Mouse (Mus musculus) embryonic stem cell, embryonic (primary cell): Measurements from ENCODE around the gene Sp2.

Experiments used
- CTCF ChIA-PET, 4 experiments: fragments of 300-600 bp in 2 of 4; fragments of 350-600 bp in 2 of 4; sonication (Branson Sonifier 250); formaldehyde crosslinking; loops; one replicate each; lab custom pipeline; 2022; ENCODE audit warnings: inconsistent platforms in 2 of 4; lab: Charles Lee
- POLR2A ChIA-PET, 4 experiments: fragments of 300-600 bp in 2 of 4; fragments of 350-600 bp in 2 of 4; sonication (Branson Sonifier 250); formaldehyde crosslinking; loops; one replicate each; lab custom pipeline; 2022; ENCODE audit warnings: antibody characterized with exemption in 4 of 4, inconsistent platforms in 1 of 4; lab: Charles Lee

The Sp2 gene

GRCm38 (mm10) chr11:96969280-96969722 lies 13.5 kb downstream of the Sp2 start:
- ChIA-PET CTCF (interaction anchor here in 3 of 4 experiments (0.5 to 1.2 kb wide), 6 partner anchors 13 to 324 kb away, joined by 3 to 5 read pairs (median 5); partner anchors contain the start of gene Cdk5rap3 (in 1 of the 3)), POLR2A (interaction anchor here in 3 of 4 experiments (0.5 to 9.8 kb wide), 14 partner anchors 7 to 961 kb away, joined by 3 to 102 read pairs (median 4); partner anchors contain the start of gene Cdk5rap3 (in 1 of the 3))

- POLR2A ChIA-PET = interaction anchor here in 3 of 4 experiments (0.6 to 4.4 kb wide), 13 partner anchors 9 to 320 kb away, joined by 3 to 37 read pairs (median 4); partner anchors contain the start of genes Cdk5rap3 (in 1 of the 3) and Prr15l (in 1 of the 3)
- CTCF ChIA-PET = interaction anchor here in 3 of 4 experiments (0.6 to 1.2 kb wide), 4 partner anchors 12 to 325 kb away, joined by 3 to 5 read pairs (median 4); partner anchors contain the start of gene Cdk5rap3 (in 1 of the 3)
Measured at GRCm38 (mm10) chr11:96968476-96968875, 14.3 kb downstream of the Sp2 start.

GRCm38 (mm10) chr11:96967544-96968269 lies 15.1 kb downstream of the Sp2 start:
- CTCF ChIA-PET = interaction anchor here in 3 of 4 experiments (0.8 to 1.0 kb wide), 3 partner anchors 11 to 63 kb away, joined by 3 to 12 read pairs (median 3); no protein-coding TSS in a partner anchor
- POLR2A ChIA-PET = interaction anchor here (0.6 to 4.4 kb wide), 11 partner anchors 10 to 99 kb away, joined by 3 to 37 read pairs (median 4); partner anchors contain the start of gene Cdk5rap3 (in 1 of the 4)

- POLR2A ChIA-PET = interaction anchor here in 3 of 4 experiments (0.6 to 4.4 kb wide), 10 partner anchors 10 to 121 kb away, joined by 3 to 37 read pairs (median 4); no protein-coding TSS in a partner anchor
- CTCF ChIA-PET = interaction anchor here in 2 of 4 experiments (0.8 to 1.0 kb wide), 2 partner anchors 10 to 16 kb away, joined by 3 to 12 read pairs; no protein-coding TSS in a partner anchor
Measured at GRCm38 (mm10) chr11:96966914-96967543, 15.7 kb downstream of the Sp2 start.

GRCm38 (mm10) chr11:96966172-96966571 lies 16.6 kb downstream of the Sp2 start:
- ChIA-PET CTCF (interaction anchor here in 1 of 4 experiments (0.6 kb wide), 1 partner anchor 55 kb away, joined by 7 read pairs; no protein-coding TSS in a partner anchor), POLR2A (interaction anchor here in 2 of 4 experiments (2.5 to 4.4 kb wide), 2 partner anchors 9 to 13 kb away, joined by 8 to 37 read pairs; no protein-coding TSS in a partner anchor)

GRCm38 (mm10) chr11:96963580-96963979 lies 19.2 kb downstream of the Sp2 start:
- CTCF ChIA-PET = interaction anchor here (0.5 to 2.5 kb wide), 44 partner anchors 9 to 336 kb away, joined by 3 to 26 read pairs (median 5); partner anchors contain the start of genes Cdk5rap3 (in 3 of the 4), Lrrc46 (in 1 of the 4), Mrpl10 (in 1 of the 4) and Pnpo (in 1 of the 4)
- POLR2A ChIA-PET = interaction anchor here (0.5 to 6.4 kb wide), 45 partner anchors 8 to 816 kb away, joined by 3 to 111 read pairs (median 4); partner anchors contain the start of genes Cdk5rap3 (in 4 of the 4), Pnpo (in 2 of the 4), Kpnb1 (in 1 of the 4) and Lrrc46 (in 1 of the 4)

GRCm38 (mm10) chr11:96957061-96957805 lies 25.5 kb downstream of the Sp2 start:
- ChIA-PET CTCF (interaction anchor here (0.6 to 1.8 kb wide), 30 partner anchors 9 to 162 kb away, joined by 3 to 15 read pairs (median 4); partner anchors contain the start of genes Cdk5rap3 (in 2 of the 4) and Pnpo (in 2 of the 4)), POLR2A (interaction anchor here (0.5 to 4.5 kb wide), 35 partner anchors 10 to 444 kb away, joined by 3 to 41 read pairs (median 8); partner anchors contain the start of genes Cdk5rap3 (in 2 of the 4), Pnpo (in 2 of the 4), Lrrc46 (in 1 of the 4) and Mrpl10 (in 1 of the 4))

GRCm38 (mm10) chr11:96956009-96956724 lies 26.6 kb downstream of the Sp2 start:
- CTCF ChIA-PET = interaction anchor here (0.6 to 1.8 kb wide), 52 partner anchors 7 to 1131 kb away, joined by 3 to 15 read pairs (median 4); partner anchors contain the start of genes Cdk5rap3 (in 4 of the 4), Pnpo (in 3 of the 4) and Scrn2 (in 2 of the 4)
- POLR2A ChIA-PET = interaction anchor here (0.5 to 4.5 kb wide), 51 partner anchors 8 to 445 kb away, joined by 3 to 41 read pairs (median 5); partner anchors contain the start of genes Cdk5rap3 (in 3 of the 4), Pnpo (in 3 of the 4), Cbx1 (in 1 of the 4) and Prr15l (in 1 of the 4)

- POLR2A ChIA-PET = interaction anchor here (0.7 to 4.5 kb wide), 22 partner anchors 8 to 232 kb away, joined by 3 to 41 read pairs (median 6); partner anchors contain the start of genes Pnpo (in 2 of the 4), Cbx1 (in 1 of the 4), Cdk5rap3 (in 1 of the 4) and Kpnb1 (in 1 of the 4)
- CTCF ChIA-PET = interaction anchor here in 3 of 4 experiments (0.5 to 1.8 kb wide), 4 partner anchors 9 to 1069 kb away, joined by 3 to 5 read pairs (median 4); partner anchors contain the start of gene Cdk5rap3 (in 1 of the 3)
Measured at GRCm38 (mm10) chr11:96955094-96955493, 27.7 kb downstream of the Sp2 start.

- ChIA-PET POLR2A (interaction anchor here in 3 of 4 experiments (0.5 to 2.6 kb wide), 15 partner anchors 8 to 382 kb away, joined by 3 to 14 read pairs (median 6); partner anchors contain the start of genes Cdk5rap3 (in 2 of the 3) and Pnpo (in 1 of the 3)), CTCF (interaction anchor here in 3 of 4 experiments (0.5 to 2.7 kb wide), 7 partner anchors 9 to 420 kb away, joined by 3 to 10 read pairs (median 3); partner anchors contain the start of genes Cdk5rap3 (in 2 of the 3) and Pnpo (in 1 of the 3))
Measured at GRCm38 (mm10) chr11:96952896-96953295, 29.9 kb downstream of the Sp2 start.

- ChIA-PET POLR2A (interaction anchor here in 3 of 4 experiments (0.5 to 10.8 kb wide), 22 partner anchors 9 to 383 kb away, joined by 3 to 134 read pairs (median 6); partner anchors contain the start of genes Cdk5rap3 (in 2 of the 3), Pnpo (in 1 of the 3) and Prr15l (in 1 of the 3)), CTCF (interaction anchor here (0.5 to 2.7 kb wide), 10 partner anchors 9 to 420 kb away, joined by 3 to 10 read pairs (median 4); partner anchors contain the start of genes Cdk5rap3 (in 3 of the 4) and Pnpo (in 1 of the 4))
Measured at GRCm38 (mm10) chr11:96952426-96952825, 30.3 kb downstream of the Sp2 start.

- POLR2A ChIA-PET = interaction anchor here in 3 of 4 experiments (0.6 to 10.8 kb wide), 21 partner anchors 10 to 713 kb away, joined by 3 to 134 read pairs (median 4); partner anchors contain the start of genes Cdk5rap3 (in 2 of the 3), Mllt6 (in 1 of the 3), Prr15l (in 1 of the 3) and Scrn2 (in 1 of the 3)
- CTCF ChIA-PET = interaction anchor here (0.6 to 4.4 kb wide), 24 partner anchors 8 to 633 kb away, joined by 3 to 21 read pairs (median 5); partner anchors contain the start of genes Cdk5rap3 (in 2 of the 4) and Scrn2 (in 1 of the 4)
Measured at GRCm38 (mm10) chr11:96950767-96951166, 32.0 kb downstream of the Sp2 start.

- CTCF ChIA-PET = interaction anchor here (0.5 to 4.4 kb wide), 10 partner anchors 8 to 997 kb away, joined by 3 to 21 read pairs (median 4); partner anchors contain the start of gene Cdk5rap3 (in 2 of the 4)
Measured at GRCm38 (mm10) chr11:96947849-96948248, 34.9 kb downstream of the Sp2 start.

GRCm38 (mm10) chr11:96946498-96946897 lies 36.3 kb downstream of the Sp2 start:
- POLR2A ChIA-PET = interaction anchor here (0.6 to 10.8 kb wide), 12 partner anchors 8 to 123 kb away, joined by 3 to 134 read pairs (median 6); partner anchors contain the start of genes Cdk5rap3 (in 2 of the 4), Lrrc46 (in 1 of the 4), Mrpl10 (in 1 of the 4) and Prr15l (in 1 of the 4)
- CTCF ChIA-PET = interaction anchor here in 3 of 4 experiments (0.6 to 1.5 kb wide), 8 partner anchors 10 to 210 kb away, joined by 3 to 13 read pairs (median 5); no protein-coding TSS in a partner anchor

More at GRCm38 (mm10) chr11:96947849-96948248, 34.9 kb downstream of the Sp2 start:
- POLR2A ChIA-PET = interaction anchor here in 3 of 4 experiments (0.6 to 10.8 kb wide), 16 partner anchors 8 to 487 kb away, joined by 3 to 134 read pairs (median 4); partner anchors contain the start of genes Cdk5rap3 (in 2 of the 3) and Prr15l (in 1 of the 3)
